ENCODE assay signal across 19 mouse cellular contexts in genomic region chr1:173977622-173978021, GRCm38 (mm10). TPM values are rescaled to one million over a fixed set of nuclear protein-coding genes. Genes with fewer than 3 reads are reported as not detected.
"Had no signal": no experiment of that assay in that cellular context is flagged by ENCODE, and none has a peak within 500 bp of the region (broad histone marks: within the 10 kb centered on the region; RNA-seq: fewer than 3 reads in every experiment).

No protein-coding gene starts in this region.

- H3K4me2 ChIP-seq: liver, embryonic 11.5 days; liver, embryonic 15.5 days; midbrain, embryonic 11.5 days; midbrain, embryonic 15.5 days had no signal

- H3K27ac ChIP-seq: left cerebral cortex, adult 2 months; limb, embryonic 10.5 days; liver, embryonic 15.5 days; midbrain, embryonic 15.5 days had no signal

- H3K9ac ChIP-seq: liver, embryonic 15.5 days; midbrain, embryonic 15.5 days had no signal

- ATAC-seq: lung, postnatal 0 days; midbrain, embryonic 15.5 days had no signal

- H3K4me1 ChIP-seq: limb, embryonic 10.5 days; liver, embryonic 15.5 days; megakaryocyte, embryonic 14.5 days; midbrain, embryonic 15.5 days had no signal

- H3K9me3 ChIP-seq: limb, embryonic 10.5 days; liver, embryonic 15.5 days; megakaryocyte, embryonic 14.5 days; midbrain, embryonic 15.5 days had no signal

- DNase-seq: kidney, adult 8-10 months; kidney, postnatal 25 days; lung, adult 2 months; lung, postnatal 36 days; thymus, adult 2 months; thymus, postnatal 4 days had no signal

- H3K36me3 ChIP-seq: limb, embryonic 10.5 days; liver, embryonic 15.5 days; midbrain, embryonic 15.5 days had no signal

- H3K4me3 ChIP-seq: left cerebral cortex, adult 2 months; limb, embryonic 10.5 days; liver, embryonic 15.5 days; megakaryocyte, embryonic 14.5 days; midbrain, embryonic 15.5 days had no signal

- H3K27me3 ChIP-seq: liver, embryonic 15.5 days; megakaryocyte, embryonic 14.5 days; midbrain, embryonic 15.5 days had no signal

RNA-seq across cellular contexts. Expression of gene Ifi202b, which starts 4.9 kb away (rescaled TPM):
- total RNA-seq: layer of hippocampus, postnatal 25 days; left cerebral cortex, adult 2 months; left cerebral cortex, postnatal 14 days had no signal
- polyA plus RNA-seq: kidney, embryonic 16.5 days; limb, embryonic 10.5 days; liver, embryonic 11.5 days; liver, embryonic 15.5 days; midbrain, embryonic 11.5 days; midbrain, embryonic 15.5 days; neural tube, embryonic 14.5 days; spleen, adult 2 months had no signal

RNA-seq across cellular contexts. Expression of gene Ifi203, which starts 35.1 kb away (rescaled TPM):
- polyA plus RNA-seq: limb, embryonic 10.5 days; midbrain, embryonic 11.5 days had no signal

RNA-seq across cellular contexts. Expression of gene Ifi205, which starts 54.0 kb away (rescaled TPM):
- total RNA-seq: layer of hippocampus, postnatal 25 days; left cerebral cortex, adult 2 months; left cerebral cortex, postnatal 14 days had no signal
- polyA plus RNA-seq: limb, embryonic 10.5 days; midbrain, embryonic 11.5 days; neural tube, embryonic 14.5 days had no signal
